Mouse (Mus musculus) bone marrow, adult 2 months (tissue): ENCODE measurements around the gene Vmn2r83. TPM values are rescaled to one million over a fixed set of nuclear protein-coding genes. Genes with fewer than 3 reads are reported as not detected.
A peak's percentile ranks its signal among the peaks of the same experiment; 100 is the strongest.

Source experiments
- H3K27ac ChIP-seq: fragments of 200-500 bp; 2 replicates; pipeline ENCODE4 v1.5.1; 2012; ENCODE audit warnings: low read depth, mild to moderate bottlenecking, control low read depth, inconsistent platforms, low read length; ENCODE audit not compliant: control insufficient read depth, poor library complexity, insufficient read depth
- H3K4me1 ChIP-seq: fragments of 200-500 bp; 2 replicates; pipeline ENCODE4 v1.6.1; 2011; ENCODE audit warnings: low read length; ENCODE audit not compliant: control insufficient read depth, insufficient read depth
- H3K4me3 ChIP-seq: fragments of 200-500 bp; replicated peaks from 2 replicates; pipeline ENCODE3; 2011; ENCODE audit warnings: mild to moderate bottlenecking, low read depth, low read length, control low read depth; ENCODE audit not compliant: control insufficient read depth
- CTCF ChIP-seq: fragments of 200-500 bp; IDR thresholded peaks from 2 replicates; pipeline ENCODE4 v1.5.1; 2011; ENCODE audit warnings: low read length, control low read depth; ENCODE audit not compliant: control insufficient read depth, insufficient read depth
- POLR2A ChIP-seq: fragments of 200-500 bp; IDR thresholded peaks from 2 replicates; pipeline ENCODE4 v1.6.1; 2011; ENCODE audit warnings: low read depth, mild to moderate bottlenecking, control low read depth, low read length, borderline replicate concordance; ENCODE audit not compliant: control insufficient read depth
- WGBS: fragments of 180-500 bp; shearing (Covaris S2); methylation state at CpG from one replicate; pipeline ENCODE4 v1.1.7; 2018; 5-methylcytosine and 5-hydroxymethylcytosine counted together
- polyA plus RNA-seq: library from polyadenylated mRNA; stranded (reverse); fragments of >200 nt; gene quantifications from 2 replicates; pipeline ENCODE4 v1.2.4, GENCODE M21; 2011; ENCODE audit warnings: low replicate concordance; ENCODE audit not compliant: missing spikeins, insufficient read depth, insufficient read length

Gene Vmn2r83
- polyA plus RNA-seq, 1 experiment = not detected

GRCm38 (mm10) chr10:79526661-79527452 is 58.3 kb downstream of the Vmn2r83 start:
- H3K27ac ChIP-seq = no peak overlapping the region
- TF ChIP-seq POLR2A (no peak), CTCF (no peak)
- no peak overlapping the region for H3K4me3 ChIP-seq
- H3K4me1 ChIP-seq = no peaks in the 10 kb centered on the region
- WGBS = 81% methylated on average over 12 of the region's 12 CpGs

GRCm38 (mm10) chr10:79527453-79527845 is 58.9 kb downstream of the Vmn2r83 start:
- TF ChIP-seq POLR2A (no peak), CTCF (no peak)
- H3K27ac ChIP-seq = no peak overlapping the region
- no peak overlapping the region for H3K4me3 ChIP-seq
- WGBS = 77% methylated on average over 6 of the region's 6 CpGs
- no peaks in the 10 kb centered on the region for H3K4me1 ChIP-seq

- Histone ChIP-seq H3K27ac (no peak overlapping the region), H3K4me1 (no peaks in the 10 kb centered on the region; the same call in 1 of the 2 replicates), H3K4me3 (no peak overlapping the region)
- no peak for TF ChIP-seq CTCF
- no peak for TF ChIP-seq POLR2A
- WGBS = 76% methylated on average over 3 of the region's 3 CpGs
Observed at GRCm38 (mm10) chr10:79528081-79528480, 59.5 kb downstream of the Vmn2r83 start.

- no peaks in the 10 kb centered on the region; the same call in none of the 2 replicates for H3K4me1 ChIP-seq
- TF ChIP-seq POLR2A (no peak), CTCF (no peak)
- no peak overlapping the region for H3K4me3 ChIP-seq
- H3K27ac ChIP-seq = no peak overlapping the region
- WGBS = 77% methylated on average over 8 of the region's 8 CpGs
Observed at GRCm38 (mm10) chr10:79530241-79530640, 61.7 kb downstream of the Vmn2r83 start.

- H3K4me1 ChIP-seq = no peaks in the 10 kb centered on the region; the same call in none of the 2 replicates
- no peak overlapping the region for H3K27ac ChIP-seq
- no peak for TF ChIP-seq POLR2A
- no peak for TF ChIP-seq CTCF
- 87% methylated on average over 13 of the region's 13 CpGs for WGBS
- no peak overlapping the region for H3K4me3 ChIP-seq
Observed at GRCm38 (mm10) chr10:79530721-79531120, 62.2 kb downstream of the Vmn2r83 start.

- Histone ChIP-seq H3K27ac (no peak overlapping the region), H3K4me3 (no peak overlapping the region), H3K4me1 (no peaks in the 10 kb centered on the region; the same call in none of the 2 replicates)
- 76% methylated on average over 3 of the region's 3 CpGs for WGBS
- no peak for TF ChIP-seq POLR2A
- TF ChIP-seq CTCF = no peak
Observed at GRCm38 (mm10) chr10:79531593-79531992, 63.1 kb downstream of the Vmn2r83 start.

GRCm38 (mm10) chr10:79532678-79533077 is 64.1 kb downstream of the Vmn2r83 start:
- WGBS = 45% methylated on average over 3 of the region's 3 CpGs
- no peak for TF ChIP-seq POLR2A
- TF ChIP-seq CTCF = no peak
- H3K4me3 ChIP-seq = peak overlapping the region; percentile 68
- no peak overlapping the region for H3K27ac ChIP-seq
- H3K4me1 ChIP-seq = no peaks in the 10 kb centered on the region; the same call in none of the 2 replicates

- peak within 1 kb of the TSS; percentile 68 for H3K4me3 ChIP-seq
- TF ChIP-seq CTCF = peak; percentile 51
- 0 out of 2 replicates have a peak, but pooled peaks have one; percentile 25 for TF ChIP-seq POLR2A
- H3K27ac ChIP-seq = no peak within 1 kb of the TSS; the same call in 1 of the 2 replicates
- under 1% methylated on average over 52 of the region's 52 CpGs for WGBS
- no peaks in the 10 kb centered on the region; the same call in none of the 2 replicates for H3K4me1 ChIP-seq
Observed at GRCm38 (mm10) chr10:79533126-79533911, 64.8 kb downstream of the Vmn2r83 start, which contains the start of gene Plpp2. Gene Plpp2, minus strand, starts transcription at chr10:79533796.
